Mouse (Mus musculus) forebrain, postnatal 0 days (tissue): ENCODE measurements at regions not wholly inside any gene's neighbourhood (a gene's known extent, or its start where the extent isn't known, plus 50 kb on each side); places are given as distances from the start of the nearest gene placed in this dataset.

Experiments used
- ATAC-seq: fragments of 200-750 bp; cut with Nextera tagmentation; 2 replicates; pipeline ENCODE4 v1.8.0; 2017; ENCODE audit warnings: mild to moderate bottlenecking, moderate library complexity
- DNase-seq: peaks from one replicate; pipeline ENCODE4 v3.0.0-alpha.2; 2015
- H3K27ac ChIP-seq: fragments of 300-500 bp; sonication (generic); 2 replicates; pipeline ENCODE4 v1.5.1; 2014; ENCODE audit warnings: low read depth, mild to moderate bottlenecking, antibody characterized with exemption, low read length, moderate library complexity, mixed read lengths
- H3K27me3 ChIP-seq: fragments of 300-500 bp; sonication (generic); 2 replicates; pipeline ENCODE4 v1.6.1; 2014; ENCODE audit warnings: mild to moderate bottlenecking, low read length, mixed read lengths; ENCODE audit not compliant: insufficient read depth
- H3K36me3 ChIP-seq: fragments of 300-500 bp; sonication (generic); 2 replicates; pipeline ENCODE4 v1.6.1; 2014; ENCODE audit warnings: mild to moderate bottlenecking, moderate library complexity; ENCODE audit not compliant: insufficient read depth
- H3K4me1 ChIP-seq: fragments of 300-500 bp; sonication (generic); 2 replicates; pipeline ENCODE4 v1.6.1; 2014; ENCODE audit warnings: antibody characterized with exemption; ENCODE audit not compliant: insufficient read depth
- H3K4me2 ChIP-seq: fragments of 300-500 bp; sonication (generic); 2 replicates; pipeline ENCODE4 v1.6.1; 2014; ENCODE audit warnings: low read depth, mild to moderate bottlenecking, moderate library complexity
- H3K4me3 ChIP-seq: fragments of 300-500 bp; sonication (generic); 2 replicates; pipeline ENCODE4 v1.5.1; 2014; ENCODE audit warnings: low read depth, low read length, mixed read lengths
- H3K9ac ChIP-seq: fragments of 300-500 bp; sonication (generic); 2 replicates; pipeline ENCODE4 v1.6.1; 2014; ENCODE audit warnings: mild to moderate bottlenecking
- H3K9me3 ChIP-seq: fragments of 300-500 bp; sonication (generic); 2 replicates; pipeline ENCODE4 v1.6.1; 2016; ENCODE audit warnings: low read length
- CTCF ChIP-seq: sonication (generic); IDR thresholded peaks from 2 replicates; pipeline ENCODE4 v1.5.1; 2016; ENCODE audit warnings: antibody characterized with exemption, control low read depth, low read depth
- WGBS: fragments of 180-500 bp; shearing (Covaris S2); extraction: QIAGEN DNeasy Blood & Tissue Kit; methylation state at CpG from one replicate; pipeline ENCODE4 v1.1.7; 2014; 5-methylcytosine and 5-hydroxymethylcytosine counted together

- Histone ChIP-seq H3K4me3 (no peak overlapping the region), H3K27ac (no peak overlapping the region), H3K9ac (no peak overlapping the region), H3K36me3 (no peaks in the 10 kb centered on the region), H3K4me2 (no peak overlapping the region), H3K9me3 (no peaks in the 10 kb centered on the region), H3K27me3 (no peaks in the 10 kb centered on the region), H3K4me1 (peaks cover 15% of the 10 kb centered on the region; the same call in 1 of the 2 replicates)
- DNase-seq, result no peak
- 39% methylated on average over 6 of the region's 6 CpGs for WGBS
- TF ChIP-seq CTCF, result no peak
- peak; percentile 40; the same call in 1 of the 2 replicates for ATAC-seq
Measured at GRCm38 (mm10) chr4:8989614-8990013, 750.8 kb upstream of the Car8 start.

- Histone ChIP-seq H3K27ac (no peak overlapping the region), H3K27me3 (no peaks in the 10 kb centered on the region), H3K4me1 (peaks cover 15% of the 10 kb centered on the region; the same call in 1 of the 2 replicates), H3K4me2 (no peak overlapping the region), H3K4me3 (no peak overlapping the region), H3K9ac (no peak overlapping the region), H3K36me3 (no peaks in the 10 kb centered on the region), H3K9me3 (no peaks in the 10 kb centered on the region)
- DNase-seq (no peak), ATAC-seq (no peak)
- TF ChIP-seq CTCF, result no peak
- WGBS, result 80% methylated on average over 4 of the region's 4 CpGs
Measured at GRCm38 (mm10) chr4:8989110-8989509, 750.3 kb upstream of the Car8 start.

- H3K36me3 ChIP-seq, result no peaks in the 10 kb centered on the region
- H3K9me3 ChIP-seq, result no peaks in the 10 kb centered on the region
- no peak overlapping the region for H3K9ac ChIP-seq
- H3K27ac ChIP-seq, result no peak overlapping the region
- TF ChIP-seq CTCF, result no peak
- DNase-seq, result no peak
- ATAC-seq, result no peak
- H3K27me3 ChIP-seq, result no peaks in the 10 kb centered on the region
- WGBS, result 74% methylated on average over 8 of the region's 8 CpGs
- H3K4me3 ChIP-seq, result no peak overlapping the region
- peaks cover 15% of the 10 kb centered on the region; the same call in 1 of the 2 replicates for H3K4me1 ChIP-seq
- H3K4me2 ChIP-seq, result no peak overlapping the region
Measured at GRCm38 (mm10) chr4:8988345-8988733, 749.5 kb upstream of the Car8 start.

- no peaks in the 10 kb centered on the region for H3K36me3 ChIP-seq
- TF ChIP-seq CTCF, result no peak
- H3K9me3 ChIP-seq, result no peaks in the 10 kb centered on the region
- 46% methylated on average over 10 of the region's 10 CpGs for WGBS
- no peak overlapping the region for H3K9ac ChIP-seq
- H3K27me3 ChIP-seq, result no peaks in the 10 kb centered on the region
- H3K4me1 ChIP-seq, result peaks cover 15% of the 10 kb centered on the region; the same call in 1 of the 2 replicates
- DNase-seq (no peak), ATAC-seq (peak; percentile 47; the same call in 1 of the 2 replicates)
- H3K4me2 ChIP-seq, result no peak overlapping the region
- H3K4me3 ChIP-seq, result no peak overlapping the region
- no peak overlapping the region for H3K27ac ChIP-seq
Measured at GRCm38 (mm10) chr4:8987544-8988344, 748.9 kb upstream of the Car8 start.

GRCm38 (mm10) chr4:8986394-8987091 is 747.7 kb upstream of the Car8 start:
- Histone ChIP-seq H3K27ac (no peak overlapping the region), H3K4me2 (no peak overlapping the region), H3K27me3 (no peaks in the 10 kb centered on the region), H3K36me3 (no peaks in the 10 kb centered on the region), H3K4me1 (peaks cover 15% of the 10 kb centered on the region; the same call in 1 of the 2 replicates), H3K9me3 (no peaks in the 10 kb centered on the region), H3K4me3 (no peak overlapping the region), H3K9ac (no peak overlapping the region)
- TF ChIP-seq CTCF, result no peak
- DNase-seq (no peak), ATAC-seq (no peak)
- whole genome bisulfite sequencing, result 37% methylated on average over 13 of the region's 13 CpGs

GRCm38 (mm10) chr4:8984059-8984606 is 745.3 kb upstream of the Car8 start:
- Histone ChIP-seq H3K27ac (no peak overlapping the region), H3K9me3 (no peaks in the 10 kb centered on the region), H3K4me1 (peaks cover 13% of the 10 kb centered on the region; the same call in 1 of the 2 replicates), H3K36me3 (no peaks in the 10 kb centered on the region), H3K9ac (no peak overlapping the region), H3K4me3 (no peak overlapping the region), H3K27me3 (no peaks in the 10 kb centered on the region), H3K4me2 (no peak overlapping the region)
- 92% methylated on average over 5 of the region's 5 CpGs for WGBS
- ATAC-seq (no peak), DNase-seq (no peak)
- TF ChIP-seq CTCF, result no peak

GRCm38 (mm10) chr4:8978949-8979348 is 740.1 kb upstream of the Car8 start:
- Histone ChIP-seq H3K4me3 (no peak overlapping the region), H3K27me3 (no peaks in the 10 kb centered on the region), H3K9me3 (no peaks in the 10 kb centered on the region), H3K4me2 (no peak overlapping the region), H3K9ac (no peak overlapping the region), H3K4me1 (no peaks in the 10 kb centered on the region), H3K36me3 (no peaks in the 10 kb centered on the region), H3K27ac (no peak overlapping the region)
- TF ChIP-seq CTCF, result no peak
- DNase-seq, result no peak
- no peak for ATAC-seq
- WGBS, result 89% methylated on average over 8 of the region's 8 CpGs
